Mouse (Mus musculus): ENCODE measurements around the gene Sbno2. TPM values are rescaled to one million over a fixed set of nuclear protein-coding genes. Genes with fewer than 3 reads are reported as not detected.
"Not testable (repeated sequence)": the region's sequence is repeated elsewhere in the genome, so short reads cannot be mapped to it uniquely, and the experiment has no call there.

The Sbno2 gene
- total RNA-seq, 2 experiments from 2014 or later: 14.5 to 22.0 TPM

GRCm38 (mm10) chr10:80069251-80069650 is 36.1 kb downstream of the Sbno2 start:
- DNase-seq (ENCODE audit: extremely low spot score in 1 of 2, low spot score in 1 of 2): no peak

GRCm38 (mm10) chr10:80063877-80064650 is 41.3 kb downstream of the Sbno2 start:
- DNase-seq (ENCODE audit: extremely low spot score in 1 of 2, low spot score in 1 of 2): no peak

GRCm38 (mm10) chr10:80063104-80063503 is 42.3 kb downstream of the Sbno2 start:
- DNase-seq (ENCODE audit: extremely low spot score in 1 of 2, low spot score in 1 of 2): no peak

GRCm38 (mm10) chr10:80057683-80058326 is 47.6 kb downstream of the Sbno2 start:
- DNase-seq (ENCODE audit: extremely low spot score in 1 of 2, low spot score in 1 of 2): peak in 1 of 2 experiments; percentile 27

- DNase-seq (ENCODE audit: extremely low spot score in 1 of 2, low spot score in 1 of 2): no peak
Measured at GRCm38 (mm10) chr10:80056976-80057682, 48.2 kb downstream of the Sbno2 start.

- no peak for DNase-seq (ENCODE audit: extremely low spot score in 1 of 2, low spot score in 1 of 2)
Measured at GRCm38 (mm10) chr10:80056506-80056905, 48.9 kb downstream of the Sbno2 start.

- no peak for DNase-seq (ENCODE audit: extremely low spot score in 1 of 2, low spot score in 1 of 2)
Measured at GRCm38 (mm10) chr10:80055891-80056290, 49.5 kb downstream of the Sbno2 start.

- DNase-seq (ENCODE audit: extremely low spot score in 1 of 2, low spot score in 1 of 2): no peak
Measured at GRCm38 (mm10) chr10:80055364-80055763, 50.0 kb downstream of the Sbno2 start.

GRCm38 (mm10) chr10:80054911-80055310 is 50.5 kb downstream of the Sbno2 start:
- not testable (repeated sequence) for DNase-seq (ENCODE audit: extremely low spot score in 1 of 2, low spot score in 1 of 2)

DNA sequence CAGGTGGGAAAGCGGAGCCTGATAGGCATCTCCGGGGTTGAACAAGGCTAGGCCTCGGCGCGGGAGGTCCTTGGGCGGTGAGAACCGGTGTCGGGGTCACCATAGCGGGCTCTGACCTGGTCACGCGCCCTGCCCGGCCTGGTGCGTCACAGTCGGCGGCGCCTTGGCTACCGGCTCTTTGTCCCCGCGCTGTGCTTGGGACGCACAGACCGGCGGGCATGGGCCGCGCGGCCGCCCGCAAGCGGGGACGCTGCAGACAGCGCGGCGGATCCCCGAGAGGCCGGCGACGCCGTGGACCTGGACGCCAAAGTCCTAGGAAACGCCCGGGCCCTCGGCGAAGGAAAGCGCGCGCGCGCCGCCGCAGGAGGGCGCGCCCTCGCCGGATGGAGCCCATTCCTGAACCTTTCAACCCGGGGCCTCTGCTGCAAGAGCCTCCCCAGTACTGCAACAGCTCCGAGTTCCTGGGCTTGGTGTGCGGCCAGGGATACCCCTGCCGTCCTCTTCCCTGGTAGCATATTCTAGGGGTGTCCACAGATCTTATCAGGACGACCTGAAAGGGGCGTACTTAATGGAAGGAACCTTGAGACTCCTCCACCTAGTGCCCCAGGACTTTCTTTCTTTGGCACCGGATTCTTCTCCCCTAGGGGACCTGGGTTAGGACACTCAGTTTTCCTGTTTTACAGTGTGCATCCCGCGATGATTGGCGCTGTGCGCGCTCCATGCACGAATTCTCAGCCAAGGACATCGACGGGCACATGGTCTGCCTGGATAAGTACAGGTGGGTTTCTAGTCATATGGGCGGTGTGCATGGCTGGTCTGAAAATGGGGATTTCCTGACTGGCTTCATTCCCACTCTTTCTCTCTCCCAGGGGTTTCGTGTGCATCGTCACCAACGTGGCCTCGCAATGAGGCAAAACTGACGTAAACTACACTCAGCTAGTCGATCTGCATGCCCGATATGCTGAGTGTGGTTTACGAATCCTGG is 51.2 kb downstream of the Sbno2 start:
- peak; percentile 40 to 63 for DNase-seq (ENCODE audit: extremely low spot score in 1 of 2, low spot score in 1 of 2)

- DNase-seq (ENCODE audit: extremely low spot score in 1 of 2, low spot score in 1 of 2): peak; percentile 92 to 93
Measured at GRCm38 (mm10) chr10:80053259-80053780, 52.1 kb downstream of the Sbno2 start.

- DNase-seq (ENCODE audit: extremely low spot score in 1 of 2, low spot score in 1 of 2): no peak
Measured at GRCm38 (mm10) chr10:80052374-80052764, 53.0 kb downstream of the Sbno2 start.

DNA sequence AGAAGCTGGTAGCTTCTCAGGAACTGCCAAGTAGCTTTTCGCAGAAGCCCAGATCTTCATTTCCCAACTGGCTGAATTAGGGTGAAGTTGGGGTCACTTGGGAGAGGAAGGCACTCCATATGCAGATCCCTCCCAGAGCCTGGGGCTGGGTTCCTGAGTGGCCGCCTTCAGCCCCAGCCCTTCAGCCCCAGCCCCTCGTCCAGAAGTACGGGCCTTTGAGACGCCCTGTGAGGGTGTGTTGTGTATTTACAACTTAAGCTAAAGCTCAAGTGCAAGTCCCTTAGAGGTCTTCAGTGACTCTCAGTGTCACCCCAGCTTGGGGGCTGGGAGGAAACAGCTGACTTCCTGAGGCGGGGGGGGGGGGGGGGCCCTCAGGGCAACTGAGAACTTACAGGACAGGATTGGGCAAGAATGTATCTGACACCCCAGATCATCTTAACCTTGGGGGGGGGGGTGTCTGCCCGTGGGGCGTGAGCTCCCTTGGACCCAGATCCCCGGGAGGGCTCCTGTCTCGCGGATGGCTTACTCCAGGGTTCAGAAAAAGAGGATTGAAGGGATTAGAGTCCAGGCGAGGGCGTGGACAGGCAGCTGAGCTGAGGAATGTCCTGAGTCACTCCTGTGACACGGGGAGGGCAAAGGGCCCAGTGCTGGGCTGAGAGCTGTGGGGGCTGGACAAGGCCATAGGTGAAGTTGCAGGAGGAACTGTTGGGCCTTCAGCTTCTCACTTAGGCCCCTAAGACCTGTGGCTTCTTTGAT is 53.6 kb downstream of the Sbno2 start:
- no peak for DNase-seq (ENCODE audit: extremely low spot score in 1 of 2, low spot score in 1 of 2)

- DNase-seq (ENCODE audit: extremely low spot score in 1 of 2, low spot score in 1 of 2): no peak
Measured at GRCm38 (mm10) chr10:80050885-80051617, 54.3 kb downstream of the Sbno2 start.

GRCm38 (mm10) chr10:80050244-80050643 is 55.1 kb downstream of the Sbno2 start:
- DNase-seq (ENCODE audit: extremely low spot score in 1 of 2, low spot score in 1 of 2): no peak

- DNase-seq (ENCODE audit: extremely low spot score in 1 of 2, low spot score in 1 of 2): no peak
Measured at GRCm38 (mm10) chr10:80048834-80049233, 56.5 kb downstream of the Sbno2 start.

DNA sequence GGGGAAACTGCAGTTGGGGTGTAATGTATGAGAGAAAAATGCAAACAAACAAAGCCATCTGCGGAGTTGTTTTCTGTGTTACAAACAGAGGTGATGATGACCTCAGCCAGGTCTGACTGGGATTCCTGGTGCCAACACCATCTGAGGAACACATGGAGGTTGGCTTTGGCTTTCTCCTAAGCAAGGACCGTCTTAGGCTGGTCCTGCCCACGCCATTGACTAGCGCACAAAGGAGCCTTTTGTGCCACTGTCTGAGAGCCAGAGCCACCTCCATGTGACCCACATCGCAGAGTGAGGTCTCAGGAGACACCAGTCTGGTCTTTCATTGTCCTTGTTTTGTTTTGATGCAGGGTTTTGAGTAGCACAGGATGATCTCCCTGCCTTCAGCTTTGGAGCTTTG is 57.0 kb downstream of the Sbno2 start:
- DNase-seq (ENCODE audit: extremely low spot score in 1 of 2, low spot score in 1 of 2): no peak

DNA sequence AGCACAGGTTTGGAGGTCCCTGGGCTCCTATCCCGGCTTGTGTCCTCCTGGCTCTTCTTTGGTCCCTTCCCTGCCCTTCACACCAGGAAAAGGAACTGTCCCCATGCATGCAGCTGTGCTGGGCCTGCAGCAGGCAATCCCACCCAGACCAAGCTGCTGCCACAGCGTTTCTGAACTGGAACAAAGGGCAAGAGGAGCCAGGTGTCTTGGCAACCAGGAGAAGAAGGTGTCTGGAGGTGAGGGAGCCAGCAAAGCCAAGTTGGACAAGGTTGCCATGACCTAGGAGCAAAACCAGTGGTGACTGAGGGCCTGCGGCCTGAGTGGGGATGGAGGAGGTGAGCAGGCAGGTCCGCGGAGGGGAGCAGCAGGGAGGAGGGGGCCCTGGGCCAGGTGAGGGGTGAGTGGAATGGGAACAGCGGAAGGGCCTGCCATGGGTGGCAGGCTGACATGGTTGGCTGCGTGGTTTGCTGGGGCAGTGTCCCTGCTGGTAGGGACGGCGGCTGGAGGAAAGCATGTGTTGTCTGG is 58.3 kb downstream of the Sbno2 start, which contains the start of gene Gpx4:
Gene Gpx4 (plus strand): TSS at position 126 of the 525 bp plus-strand sequence.
- no peak for DNase-seq (ENCODE audit: extremely low spot score in 1 of 2, low spot score in 1 of 2)

Measured in layer of hippocampus, postnatal 25 days (tissue).